Mouse (Mus musculus) skeletal muscle tissue, adult 2 months (tissue): ENCODE measurements around the gene Spsb1.

Source experiments
- DNase-seq: peaks from one replicate; pipeline ENCODE4 v3.0.0-alpha.2; 2012; ENCODE audit warnings: low read depth, low spot score

Gene Spsb1

DNA sequence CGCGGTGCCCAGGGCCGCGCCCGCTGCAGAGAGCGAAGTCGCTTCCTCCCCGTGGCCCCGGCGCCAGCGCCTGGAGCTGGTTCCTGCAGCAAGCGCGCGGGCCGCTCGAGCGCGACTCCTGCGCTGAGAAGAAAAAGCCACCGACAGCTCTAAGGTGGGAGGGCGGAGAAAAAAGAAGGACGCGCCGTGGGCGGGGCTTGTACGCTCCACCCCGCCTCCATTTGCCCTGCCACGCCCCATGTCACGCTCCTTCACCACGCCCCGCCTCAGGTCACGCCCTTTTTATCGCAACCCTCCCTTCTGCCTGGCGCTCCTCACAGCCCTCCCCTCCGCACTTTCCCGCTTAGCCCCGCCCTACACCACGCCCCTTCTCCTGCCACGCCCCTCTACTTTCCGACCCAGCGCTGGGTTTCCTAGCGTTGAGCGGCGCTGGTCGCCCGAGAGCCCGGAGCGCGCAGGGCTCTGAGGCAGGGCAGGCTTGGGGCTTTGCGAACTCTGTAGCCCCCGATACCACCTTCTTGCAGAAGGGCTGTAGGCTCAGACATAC, at the start of gene Spsb1:
Spsb1 (minus strand) TSS at position 151 of the 547 bp plus-strand sequence.
- DNase-seq, result peak; percentile 98

DNA sequence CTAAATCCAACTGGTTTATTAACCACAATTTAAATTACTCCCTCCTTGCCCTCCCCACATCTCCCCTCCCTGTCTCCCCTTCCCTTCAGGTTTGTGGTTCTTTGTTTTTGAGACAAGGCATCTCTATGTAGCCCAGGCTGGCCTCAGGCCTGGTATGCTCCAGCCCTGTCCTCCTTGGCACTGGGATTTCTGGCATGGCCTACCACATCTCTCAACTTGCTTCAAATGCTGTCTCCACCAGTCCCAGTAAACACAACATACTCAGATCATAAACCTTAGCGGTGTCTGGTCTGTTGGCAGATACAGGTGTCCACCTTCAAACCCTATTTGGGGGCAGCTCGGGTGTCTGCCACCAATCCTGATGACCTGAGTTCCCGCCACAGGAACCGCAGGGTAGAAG, 48.8 kb upstream of the Spsb1 start:
- no peak for DNase-seq

DNA sequence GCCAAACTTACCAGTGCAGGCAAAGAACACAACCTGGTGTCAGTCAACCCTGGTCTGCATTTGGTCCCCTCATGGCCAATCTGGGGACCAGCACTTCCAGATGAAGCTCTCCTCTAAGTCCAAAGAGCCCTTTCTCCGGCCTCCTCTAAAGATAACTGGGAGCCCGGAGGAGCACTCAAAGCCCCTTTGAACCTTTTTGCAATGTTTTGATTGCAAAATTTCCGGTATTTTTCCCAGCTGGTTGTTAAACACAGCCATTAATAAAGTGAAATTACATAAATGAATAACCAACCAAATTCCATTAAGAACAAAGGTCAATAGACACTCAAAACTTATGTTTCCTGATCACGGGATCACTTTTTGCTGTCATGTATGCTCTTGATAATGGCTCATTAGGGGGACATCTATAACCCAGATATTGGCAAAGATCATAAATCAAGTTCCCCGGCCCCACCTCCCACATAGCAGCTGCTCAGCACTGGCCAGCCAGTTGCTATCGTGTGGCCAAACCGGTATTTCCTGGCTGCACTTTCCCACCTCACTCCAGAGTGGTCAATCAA, 48.3 kb upstream of the Spsb1 start:
- no peak for DNase-seq

DNA sequence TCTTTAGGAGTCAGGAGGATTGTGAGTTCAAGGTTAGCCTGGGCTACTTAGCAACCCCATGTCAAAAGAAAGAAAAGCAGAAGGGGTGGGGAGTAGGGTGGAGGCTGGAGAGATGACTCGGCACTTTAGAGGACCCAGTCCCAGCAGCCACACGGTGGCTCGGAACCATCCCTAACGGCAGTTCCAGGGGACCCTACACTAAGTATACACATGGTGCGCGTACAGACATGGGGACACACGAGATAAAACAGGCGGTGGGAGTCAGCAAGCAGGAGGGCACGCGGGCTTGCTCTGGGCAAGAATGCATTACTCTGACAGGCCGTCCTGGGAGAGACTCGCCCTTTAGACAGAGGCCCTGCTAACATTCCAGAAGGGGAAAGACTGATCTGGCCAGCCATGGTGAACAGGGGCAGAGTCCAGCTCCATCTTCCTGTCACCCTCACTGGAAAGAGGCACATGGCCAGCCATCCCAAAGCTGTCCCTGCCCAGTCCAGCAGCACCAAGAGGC, 47.2 kb upstream of the Spsb1 start:
- DNase-seq, result no peak

DNA sequence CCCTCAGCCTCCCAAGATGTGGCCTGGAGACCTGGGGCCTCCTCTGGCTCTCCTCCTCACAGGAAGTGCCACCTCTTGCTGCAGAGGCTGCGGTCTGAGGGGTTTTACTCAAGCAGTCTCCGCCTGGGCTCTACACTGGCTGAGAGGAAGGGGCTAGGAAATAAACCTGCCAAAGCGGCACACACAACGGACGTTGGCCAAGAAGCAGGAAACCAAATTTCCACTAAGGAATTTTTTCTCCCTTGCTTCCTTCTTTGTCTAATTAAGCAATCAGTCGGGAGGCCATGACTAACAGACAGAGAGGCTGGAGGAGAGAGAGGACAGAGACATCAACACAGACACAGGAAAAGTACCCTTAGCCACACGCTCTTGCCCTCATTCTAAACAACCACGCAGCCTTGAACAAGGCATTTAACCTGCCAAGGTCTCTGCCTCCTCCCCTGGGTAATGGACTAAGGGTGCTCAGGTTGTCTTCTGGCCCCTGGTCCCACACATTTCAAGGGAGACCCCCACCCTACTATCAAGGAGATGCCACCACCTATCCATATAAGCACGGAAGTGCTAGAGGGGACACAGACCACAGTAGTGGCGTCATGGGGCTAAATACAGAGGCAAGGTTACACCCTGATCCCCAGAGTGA, 46.5 kb upstream of the Spsb1 start:
- DNase-seq, result no peak

DNA sequence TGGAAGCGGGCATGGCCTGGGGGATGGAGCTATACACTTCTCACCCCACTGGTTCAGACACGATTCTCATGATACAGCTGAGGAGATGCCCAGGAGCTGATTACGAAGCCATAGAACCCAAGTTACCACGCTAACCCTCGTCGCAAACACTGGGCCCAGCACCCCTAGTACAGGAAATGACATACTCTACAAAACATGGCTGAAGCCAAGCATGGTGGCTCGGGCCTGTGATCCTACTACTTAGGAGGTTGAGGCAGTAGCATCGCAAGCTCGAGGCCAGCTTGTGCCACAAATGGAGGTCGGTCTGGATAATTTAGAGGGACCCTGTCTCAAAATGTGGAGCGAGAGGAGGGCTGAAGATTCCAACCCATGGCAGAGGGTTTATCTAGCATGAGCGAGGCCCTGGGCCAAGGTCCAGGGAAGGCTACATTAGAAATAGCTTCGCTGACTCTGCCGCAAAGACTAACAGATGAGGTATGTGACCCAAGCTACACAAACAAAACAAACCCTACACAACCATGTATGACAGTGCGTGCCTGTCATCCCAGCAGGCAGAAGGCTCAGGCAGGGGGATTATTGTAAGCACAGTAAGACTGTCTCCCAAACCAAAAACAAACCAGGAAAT, 45.2 kb upstream of the Spsb1 start:
- no peak for DNase-seq

DNA sequence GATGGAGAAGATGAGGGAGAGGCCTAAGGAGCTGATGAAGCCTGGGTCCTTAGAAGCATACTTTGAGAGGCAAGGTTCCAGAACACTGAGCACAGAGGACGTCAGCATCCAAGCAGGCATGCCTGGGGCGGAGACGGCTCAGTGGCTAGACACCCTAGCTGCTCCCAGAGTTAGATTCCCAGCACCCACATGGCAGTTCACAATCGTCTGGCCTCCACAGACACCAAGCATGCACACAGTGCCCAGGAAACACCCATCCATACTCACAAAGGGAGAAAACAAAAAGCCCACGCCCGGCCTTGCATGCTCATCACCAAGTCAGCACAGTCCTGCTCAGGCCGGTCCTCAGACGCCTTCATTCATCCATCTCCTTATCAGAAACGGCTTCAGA, 44.7 kb upstream of the Spsb1 start:
- no peak for DNase-seq

DNA sequence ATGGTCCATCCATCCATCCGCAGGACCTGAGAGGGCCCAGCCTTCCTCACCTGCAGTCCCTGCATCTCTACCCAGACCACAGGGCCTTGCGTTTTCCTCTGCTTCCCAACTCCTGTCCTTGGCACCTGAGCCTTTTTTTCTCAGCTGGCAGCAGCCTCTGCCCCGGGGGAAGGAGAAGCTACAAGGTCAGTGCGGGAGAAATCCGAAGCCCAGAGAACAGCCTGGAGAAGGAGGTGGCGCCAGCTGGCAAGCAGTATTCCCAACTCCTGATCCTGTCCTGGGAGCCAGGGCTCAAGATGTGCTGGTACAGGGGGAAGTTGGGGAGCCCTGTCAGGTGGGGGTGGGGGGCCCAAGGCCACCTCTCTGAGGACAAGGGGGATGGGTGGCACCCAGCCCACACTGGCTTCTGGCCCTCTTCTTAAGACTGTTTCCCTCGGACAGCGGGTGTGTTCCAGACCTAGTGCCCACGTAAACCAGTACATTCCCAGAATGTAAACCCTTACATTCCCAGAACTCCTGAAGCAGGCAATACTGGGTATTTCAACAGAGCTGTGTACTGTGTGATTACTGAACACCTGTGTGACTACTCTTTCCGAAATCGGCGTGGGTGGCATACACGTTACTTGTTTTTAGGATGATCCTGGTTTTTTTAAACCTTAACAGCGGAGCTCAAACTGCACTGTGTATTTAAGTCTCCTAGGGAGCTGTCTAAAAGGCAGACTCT, 44.1 kb upstream of the Spsb1 start:
- peak; percentile 95 for DNase-seq

DNA sequence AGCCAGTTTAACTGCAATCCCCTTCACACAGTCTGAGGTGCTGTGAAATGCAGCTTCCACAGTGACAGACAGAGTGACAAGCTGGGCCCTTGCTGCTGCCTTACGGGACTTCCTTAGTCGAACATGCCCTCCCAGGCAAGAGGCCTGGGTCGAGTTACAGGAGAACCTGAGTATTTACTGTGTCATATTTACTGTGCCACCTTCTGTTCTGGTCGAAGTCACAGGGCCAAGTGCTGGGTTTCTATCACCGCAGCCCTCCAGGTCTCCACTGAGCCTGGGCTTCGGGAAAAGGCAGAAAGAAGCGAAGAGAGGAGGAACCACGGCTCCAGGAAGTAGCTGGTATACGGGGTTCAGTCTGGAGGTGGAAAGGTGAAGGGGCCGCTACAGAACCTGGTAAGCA, 43.2 kb upstream of the Spsb1 start:
- peak; percentile 86 for DNase-seq

DNA sequence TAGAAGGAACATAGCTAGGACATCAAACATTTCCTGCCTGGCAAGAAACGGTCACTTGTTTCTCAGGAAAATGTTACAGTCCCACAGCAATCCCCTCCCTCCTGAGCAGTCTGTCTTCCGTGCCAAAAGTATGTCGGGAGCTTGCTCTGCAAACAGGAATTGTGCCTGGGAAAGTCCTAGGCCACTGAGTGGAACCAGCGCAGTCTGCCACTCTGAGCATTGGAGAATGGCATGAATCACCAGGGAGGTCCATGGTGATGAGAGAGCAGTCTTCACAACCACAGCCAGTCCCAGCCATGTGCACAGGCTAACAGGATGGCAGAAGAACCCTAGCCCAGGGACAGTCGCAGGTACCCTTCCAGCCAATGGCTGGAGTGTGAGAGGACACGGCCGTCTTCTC, 41.6 kb upstream of the Spsb1 start:
- DNase-seq, result no peak

DNA sequence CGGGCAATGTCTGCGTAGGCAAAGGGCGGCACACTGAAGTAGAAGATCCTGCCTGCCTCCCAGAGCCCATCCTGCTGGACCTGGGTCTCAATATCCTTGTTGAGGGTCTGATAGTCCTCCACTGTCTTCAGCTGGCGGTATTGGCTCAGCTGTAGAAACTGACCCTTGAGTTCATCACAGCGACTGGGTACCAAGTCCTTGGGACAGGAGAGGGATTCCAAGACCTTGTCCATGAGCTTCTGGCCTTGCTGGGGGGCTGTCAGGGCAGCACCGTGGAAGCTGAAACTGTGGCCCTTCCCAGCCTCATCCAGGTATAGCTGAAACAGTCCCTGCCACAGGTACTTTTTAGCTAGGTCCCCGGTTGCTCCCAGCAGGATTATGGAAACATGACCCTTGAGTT, 41.1 kb upstream of the Spsb1 start:
- no peak for DNase-seq

DNA sequence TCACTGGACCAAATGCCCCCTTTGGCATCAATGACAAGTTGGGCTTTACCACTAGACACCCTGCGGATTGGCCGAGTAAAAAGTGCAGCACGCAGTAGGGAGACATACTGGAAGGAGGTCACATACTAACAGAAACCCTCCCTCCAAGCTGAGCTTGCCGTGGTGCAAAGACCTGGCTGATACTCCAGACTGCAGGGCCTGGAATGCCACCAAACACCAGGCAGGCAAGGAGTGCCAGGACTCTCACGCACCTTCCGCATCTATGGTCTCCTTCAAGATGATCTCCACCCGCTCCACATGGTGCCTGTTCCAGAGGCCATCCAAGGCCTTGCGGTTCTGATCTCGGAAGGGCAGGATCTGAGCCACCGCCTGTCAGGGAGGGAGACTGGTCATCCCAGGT, 39.4 kb upstream of the Spsb1 start:
- no peak for DNase-seq

DNA sequence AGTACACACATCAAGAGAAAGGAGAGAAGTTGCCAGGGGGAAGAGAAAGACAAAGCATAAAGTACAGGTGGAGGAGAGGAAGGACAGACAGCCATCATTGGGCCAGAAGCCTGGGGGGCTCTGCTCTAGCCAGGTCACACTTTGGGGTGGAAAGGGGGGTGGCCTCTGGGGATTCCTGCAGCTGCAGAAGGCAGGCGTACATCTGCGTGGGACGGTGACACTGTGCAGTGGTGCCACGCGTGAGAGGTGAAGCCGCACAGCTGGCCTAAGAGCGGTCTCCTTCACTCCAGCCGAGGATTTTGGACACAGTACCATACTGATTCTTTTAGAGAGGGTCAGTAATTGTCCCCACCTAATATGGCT, 37.8 kb upstream of the Spsb1 start:
- no peak for DNase-seq

DNA sequence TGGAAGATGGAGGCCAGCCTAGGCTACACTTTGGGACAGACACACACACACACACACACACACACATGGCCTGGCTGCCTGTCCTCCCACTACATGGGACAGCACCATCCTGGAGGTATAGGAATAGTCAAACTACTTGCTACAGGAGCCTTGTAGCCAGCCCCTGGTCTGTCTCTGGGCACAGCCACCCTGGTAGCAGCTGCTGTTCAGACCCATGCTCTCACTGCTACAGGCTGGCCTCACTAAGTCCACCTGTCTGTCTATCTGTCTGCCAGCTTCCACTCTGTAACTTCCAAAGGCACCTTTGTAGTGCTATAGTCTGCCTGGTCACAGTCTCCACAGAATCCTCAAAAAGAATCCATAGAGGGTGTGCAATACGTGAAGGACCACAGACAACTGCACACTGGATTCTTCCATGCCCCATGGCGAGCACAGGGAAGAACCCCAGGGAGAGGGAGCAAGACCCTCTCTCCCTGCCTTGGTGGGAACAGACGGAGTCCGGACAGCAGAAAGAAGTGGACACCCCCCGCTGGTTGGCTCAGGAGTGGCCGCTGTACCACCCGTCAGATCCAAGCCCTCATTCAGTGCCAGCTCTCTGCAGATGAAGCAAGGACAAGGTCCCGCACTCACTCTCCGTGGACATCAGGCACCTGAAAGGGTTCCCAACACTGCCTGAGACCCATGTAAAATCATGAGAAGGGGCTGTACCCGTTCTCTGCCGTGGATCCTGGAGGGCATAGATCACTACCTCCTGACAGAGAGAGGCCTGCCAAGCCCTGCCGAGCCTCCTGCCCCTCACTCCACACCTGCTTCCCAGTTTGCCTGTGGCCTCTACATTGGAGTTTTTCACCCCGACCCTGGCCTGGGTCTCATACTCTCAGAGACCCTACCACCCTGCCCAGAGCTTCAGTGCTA, 37.2 kb upstream of the Spsb1 start:
- DNase-seq, result no peak

DNA sequence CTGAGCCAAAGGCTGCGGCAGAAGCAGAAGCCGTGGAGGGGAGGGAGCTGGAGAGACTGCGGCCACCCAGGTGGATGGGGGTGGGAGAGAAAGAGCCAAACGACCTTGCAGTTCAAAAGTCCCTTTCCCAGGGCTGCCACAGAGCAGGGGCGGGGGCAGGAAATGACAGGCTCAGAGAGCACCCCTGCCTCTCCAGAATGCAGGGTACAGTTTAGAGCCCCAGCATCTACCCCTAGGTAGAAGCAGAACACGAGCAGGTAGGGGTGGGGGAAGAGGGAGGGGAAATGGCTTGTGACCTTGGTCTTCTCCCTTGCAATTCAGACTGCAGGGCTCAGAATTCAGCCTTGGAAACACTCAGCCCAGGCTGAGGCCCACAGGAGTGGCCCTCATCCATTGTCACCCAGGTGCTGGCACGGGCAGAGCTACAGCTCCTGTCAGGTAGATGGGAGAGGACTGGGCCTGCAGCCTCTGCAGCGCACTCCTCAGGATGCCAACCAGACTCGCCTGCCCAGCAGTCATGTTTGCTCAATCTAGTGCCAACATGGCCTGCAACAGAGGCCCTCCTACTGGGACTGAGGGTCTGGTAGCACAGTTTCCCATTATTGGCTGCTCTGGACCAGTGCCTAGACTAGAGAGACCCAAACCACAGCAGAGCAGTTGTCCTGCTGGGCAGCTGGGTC, 36.3 kb upstream of the Spsb1 start:
- no peak for DNase-seq

DNA sequence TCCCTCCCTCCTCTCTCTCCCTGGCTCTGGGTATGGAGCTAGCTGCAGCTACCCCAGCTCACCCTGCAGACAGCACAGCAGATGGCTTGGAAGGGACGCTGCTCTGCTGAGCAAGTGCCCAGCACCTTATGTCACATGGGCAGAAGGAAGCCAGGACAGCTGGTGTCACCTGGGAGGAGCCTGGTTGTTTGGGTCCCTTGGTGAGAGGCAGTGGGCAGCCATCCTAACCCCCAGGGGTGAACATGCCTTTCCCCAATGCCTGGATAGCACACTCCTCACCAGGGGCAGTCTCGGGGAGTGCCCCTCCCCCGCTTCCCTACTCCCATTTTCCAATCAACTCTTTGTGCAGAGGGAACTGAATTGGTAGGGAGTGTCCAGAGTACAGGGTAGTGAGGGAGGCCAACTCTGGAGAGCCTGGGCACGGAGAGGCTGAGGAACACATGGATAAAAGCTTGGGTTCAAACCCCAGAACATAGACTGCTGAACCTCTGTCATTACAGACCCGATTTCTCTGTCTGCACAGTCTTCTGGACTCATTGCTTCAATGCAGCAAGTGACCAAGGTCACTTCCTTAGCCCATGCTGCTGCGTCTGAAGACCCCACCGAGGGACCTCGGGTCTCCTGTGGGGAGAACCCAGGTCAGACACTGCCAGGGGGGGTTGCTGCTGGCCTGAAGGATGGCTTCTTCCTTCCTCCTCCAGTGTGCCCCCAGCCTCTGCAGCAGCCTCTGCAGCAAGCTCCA, 35.5 kb upstream of the Spsb1 start:
- peak; percentile 96 for DNase-seq

DNA sequence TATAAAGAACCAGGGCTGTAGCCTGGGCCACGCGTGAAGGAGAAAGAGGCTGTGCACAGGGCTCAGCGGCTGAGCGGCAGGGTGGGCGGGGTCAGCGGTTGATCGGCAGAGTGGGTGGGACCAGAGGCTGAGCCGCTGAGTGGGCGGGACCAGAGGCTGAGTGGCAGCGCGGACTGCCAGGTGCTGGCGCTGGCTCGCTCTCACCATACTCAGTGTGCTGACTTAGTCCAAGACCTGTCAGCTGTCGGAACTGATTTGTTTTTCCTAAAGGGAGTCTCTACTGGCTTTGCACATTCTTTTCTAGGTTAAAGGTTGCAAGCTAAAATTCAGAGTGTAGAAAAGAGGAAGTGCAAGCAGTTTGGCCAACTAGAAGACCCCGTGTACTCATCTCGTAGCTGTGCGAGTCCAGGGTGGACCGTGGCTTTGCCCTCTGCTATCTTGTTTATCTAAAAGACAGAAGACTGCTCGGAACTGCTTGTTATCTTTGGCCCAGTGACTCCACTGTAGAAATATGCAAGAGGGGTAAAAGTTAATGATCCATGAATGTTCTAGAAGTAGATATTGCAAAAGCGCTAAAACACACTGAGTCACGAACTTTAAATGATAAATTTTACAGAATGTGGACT, 34.2 kb upstream of the Spsb1 start:
- DNase-seq, result peak; percentile 94

DNA sequence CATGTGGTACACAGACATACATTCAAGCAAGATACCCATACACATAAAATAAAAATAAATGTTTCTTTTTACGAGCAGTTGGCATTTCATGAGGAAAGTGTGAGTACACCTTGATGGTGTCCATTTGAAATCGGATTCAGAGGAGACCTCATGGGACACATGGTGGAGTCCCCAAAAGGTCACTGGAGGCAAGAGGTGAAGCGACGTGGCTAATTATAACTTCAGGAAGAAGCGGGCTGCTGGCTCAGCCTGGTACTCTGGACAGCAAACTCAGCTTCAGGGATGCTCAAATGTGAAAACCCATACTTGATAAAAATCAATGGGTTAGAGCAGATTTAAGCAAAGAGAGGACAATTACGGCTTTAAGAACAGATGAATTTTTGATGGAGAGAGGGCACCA, 33.5 kb upstream of the Spsb1 start:
- no peak for DNase-seq

DNA sequence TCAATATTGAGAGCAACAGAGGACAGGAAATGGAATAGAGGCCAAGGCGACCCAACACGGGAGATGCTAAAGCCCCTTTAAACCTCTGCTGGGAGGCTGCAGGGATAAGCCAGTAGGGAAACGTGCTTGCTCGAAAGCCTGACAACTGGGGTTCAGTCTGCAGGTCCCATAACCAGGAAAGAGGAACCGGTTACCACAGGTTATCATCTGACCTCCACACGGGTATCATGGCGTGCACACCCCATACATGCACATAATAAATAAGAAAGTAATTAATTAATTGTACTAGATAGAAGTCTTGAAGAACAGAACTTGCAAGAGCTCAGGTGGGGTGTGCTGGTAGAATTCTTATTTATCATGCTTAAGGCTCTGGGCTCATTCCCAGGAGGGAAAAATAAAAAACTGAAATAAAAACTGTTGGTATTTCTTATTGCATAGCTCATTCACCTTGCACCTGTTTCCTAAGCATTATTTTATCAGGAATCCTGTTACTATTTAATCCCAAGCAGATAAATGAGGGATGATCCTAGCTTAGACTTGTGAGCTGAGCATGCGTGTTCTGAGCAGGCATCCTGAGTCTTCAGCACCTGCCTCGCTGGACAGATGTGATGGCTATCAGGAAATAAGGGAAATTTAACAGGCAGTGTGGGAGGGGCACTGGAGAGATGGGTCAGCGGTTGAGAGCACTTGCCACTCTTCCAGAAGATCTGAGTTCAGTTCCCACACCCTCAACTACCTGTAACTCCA, 32.0 kb upstream of the Spsb1 start:
- no peak for DNase-seq
